Mouse (Mus musculus) midbrain, embryonic 11.5 days (tissue): ENCODE data around the gene Actr6. TPM values are rescaled to one million over a fixed set of nuclear protein-coding genes. Genes with fewer than 3 reads are reported as not detected.
A peak's percentile ranks its signal among the peaks of the same experiment; 100 is the strongest.

Source experiments
- ATAC-seq: fragments of 200-750 bp; cut with Nextera tagmentation; 2 replicates; pipeline ENCODE4 v1.8.0; 2017; ENCODE audit warnings: moderate TSS enrichment, moderate library complexity; ENCODE audit not compliant: low FRiP score
- DNase-seq: peaks from one replicate; pipeline ENCODE4 v3.0.0; 2015; ENCODE audit warnings: low spot score; ENCODE audit errors: missing footprints
- H3K27ac ChIP-seq: fragments of 300-500 bp; sonication (generic); 2 replicates; pipeline ENCODE4 v1.5.1; 2014; ENCODE audit warnings: low read depth, low read length
- H3K27me3 ChIP-seq: fragments of 300-500 bp; sonication (generic); 2 replicates; pipeline ENCODE4 v1.6.1; 2014; ENCODE audit warnings: mild to moderate bottlenecking, low read length, moderate library complexity, mixed read lengths; ENCODE audit not compliant: control insufficient read depth, insufficient read depth
- H3K36me3 ChIP-seq: fragments of 300-500 bp; sonication (generic); 2 replicates; pipeline ENCODE4 v1.6.1; 2014; ENCODE audit warnings: mild to moderate bottlenecking, low read length, moderate library complexity, mixed read lengths; ENCODE audit not compliant: control insufficient read depth, insufficient read depth
- H3K4me1 ChIP-seq: fragments of 300-500 bp; sonication (generic); 2 replicates; pipeline ENCODE4 v1.6.1; 2014; ENCODE audit warnings: low read length; ENCODE audit not compliant: control insufficient read depth, insufficient read depth
- H3K4me2 ChIP-seq: fragments of 300-500 bp; sonication (generic); 2 replicates; pipeline ENCODE4 v1.6.1; 2014; ENCODE audit warnings: mild to moderate bottlenecking, moderate library complexity
- H3K4me3 ChIP-seq: fragments of 300-500 bp; sonication (generic); 2 replicates; pipeline ENCODE4 v1.5.1; 2014; ENCODE audit warnings: low read depth, low read length
- H3K9ac ChIP-seq: fragments of 300-500 bp; sonication (generic); 2 replicates; pipeline ENCODE4 v1.6.1; 2014; ENCODE audit warnings: low read length
- H3K9me3 ChIP-seq: fragments of 300-500 bp; sonication (generic); 2 replicates; pipeline ENCODE4 v1.6.1; 2016; ENCODE audit warnings: low read length; ENCODE audit not compliant: control insufficient read depth
- WGBS: fragments of 180-500 bp; shearing (Covaris S2); extraction: QIAGEN DNeasy Blood & Tissue Kit; methylation state at CpG from one replicate; pipeline ENCODE4 v1.1.7; 2014; 5-methylcytosine and 5-hydroxymethylcytosine counted together
- polyA plus RNA-seq: library from polyadenylated mRNA; unstranded; fragments of >200 nt; fragmentation: Nextera tagmentation; extraction: Ambion mirVana; gene quantifications from 2 replicates; pipeline ENCODE4 v1.2.1, GENCODE M21; 2014

Actr6 gene
- polyA plus RNA-seq, 1 experiment from 2014 or later = 42.5 TPM

DNA sequence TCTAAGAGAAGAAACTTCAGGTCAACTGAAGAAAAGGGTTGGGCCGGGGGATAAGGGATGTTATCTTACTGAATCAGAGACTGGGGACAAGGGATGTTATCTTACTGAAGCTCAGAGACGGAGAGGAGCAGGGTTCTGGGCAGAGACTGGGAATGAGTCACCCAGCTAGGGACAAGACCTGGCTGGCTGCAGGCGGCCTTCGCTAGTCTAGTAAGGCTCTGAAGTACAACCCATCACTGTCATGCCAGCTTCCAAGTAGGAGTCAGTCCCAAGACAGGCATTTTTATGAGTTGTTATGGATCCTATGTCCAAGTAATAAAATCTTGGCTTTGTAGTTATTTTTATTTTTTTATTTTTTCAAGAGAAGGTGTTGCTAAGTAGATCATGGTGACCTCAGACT lies 11.2 kb upstream of the Actr6 start:
- no peak overlapping the region for H3K4me2 ChIP-seq
- no peaks in the 10 kb centered on the region for H3K9me3 ChIP-seq
- no peak overlapping the region for H3K9ac ChIP-seq
- no peak overlapping the region for H3K4me3 ChIP-seq
- no peaks in the 10 kb centered on the region for H3K27me3 ChIP-seq
- H3K27ac ChIP-seq = no peak overlapping the region
- 92% methylated on average over 4 of the region's 4 CpGs for WGBS
- ATAC-seq (no peak), DNase-seq (peak; percentile 60)
- H3K4me1 ChIP-seq = peaks cover 2% of the 10 kb centered on the region; the same call in 1 of the 2 replicates
- no peaks in the 10 kb centered on the region for H3K36me3 ChIP-seq

DNA sequence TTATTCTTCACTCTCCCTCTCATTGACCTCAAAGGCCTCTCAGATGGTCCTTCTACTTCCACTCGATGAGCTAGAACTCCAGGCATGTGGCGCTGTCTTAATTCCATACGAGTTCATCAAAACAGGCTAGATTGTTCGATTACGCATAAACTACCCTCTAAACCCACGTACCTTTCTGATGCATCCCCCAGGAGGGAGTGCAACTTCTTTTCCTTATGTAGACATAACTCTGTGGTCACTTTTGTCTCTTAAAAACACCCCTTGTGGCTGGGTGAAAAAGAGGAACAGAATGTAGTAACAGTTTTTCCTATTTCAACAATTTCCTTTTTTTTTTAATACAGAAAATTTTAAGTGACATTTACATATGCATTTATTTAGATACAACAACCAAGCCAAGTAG lies 8.9 kb upstream of the Actr6 start:
- H3K36me3 ChIP-seq = no peaks in the 10 kb centered on the region
- H3K9ac ChIP-seq = no peak overlapping the region
- ATAC-seq = no peak
- WGBS = 86% methylated on average over 6 of the region's 6 CpGs
- H3K4me2 ChIP-seq = no peak overlapping the region
- H3K27ac ChIP-seq = no peak overlapping the region
- H3K27me3 ChIP-seq = no peaks in the 10 kb centered on the region
- peak; percentile 47 for DNase-seq
- no peaks in the 10 kb centered on the region for H3K9me3 ChIP-seq
- H3K4me1 ChIP-seq = peaks cover 2% of the 10 kb centered on the region; the same call in 1 of the 2 replicates
- H3K4me3 ChIP-seq = no peak overlapping the region

DNA sequence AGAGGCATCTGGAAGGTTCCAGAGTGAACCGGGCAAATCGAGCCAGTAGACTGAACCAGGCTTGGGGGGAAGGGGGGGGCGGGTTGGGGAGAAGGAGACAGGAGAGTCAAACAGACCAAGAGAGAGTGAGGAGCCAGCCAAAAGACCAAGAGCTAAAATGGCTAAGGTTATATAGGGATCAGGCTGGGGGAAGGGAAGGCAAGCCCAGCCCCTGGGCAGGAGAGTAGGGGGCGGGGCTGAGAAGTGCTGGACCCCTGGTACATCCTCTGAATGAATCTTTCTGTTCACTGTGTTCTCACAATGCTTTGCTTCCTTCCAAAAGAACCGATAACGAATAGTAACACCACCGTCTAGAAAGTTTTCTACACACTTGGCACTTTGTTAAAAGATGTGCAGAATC lies 7.6 kb upstream of the Actr6 start:
- DNase-seq (peak; percentile 23), ATAC-seq (no peak)
- 52% methylated on average over 7 of the region's 7 CpGs for WGBS
- Histone ChIP-seq H3K36me3 (no peaks in the 10 kb centered on the region), H3K4me1 (peaks cover 2% of the 10 kb centered on the region; the same call in 1 of the 2 replicates), H3K9me3 (no peaks in the 10 kb centered on the region), H3K4me2 (no peak overlapping the region), H3K9ac (no peak overlapping the region), H3K27me3 (no peaks in the 10 kb centered on the region), H3K4me3 (no peak overlapping the region), H3K27ac (no peak overlapping the region)

GRCm38 (mm10) chr10:89738395-89738794 lies 6.3 kb upstream of the Actr6 start:
- Histone ChIP-seq H3K9ac (no peak overlapping the region), H3K27me3 (no peaks in the 10 kb centered on the region), H3K36me3 (no peaks in the 10 kb centered on the region), H3K4me3 (no peak overlapping the region), H3K27ac (no peak overlapping the region), H3K9me3 (no peaks in the 10 kb centered on the region), H3K4me1 (no peaks in the 10 kb centered on the region), H3K4me2 (no peak overlapping the region)
- 90% methylated on average over 9 of the region's 9 CpGs for WGBS
- no peak for ATAC-seq
- DNase-seq = peak; percentile 51

DNA sequence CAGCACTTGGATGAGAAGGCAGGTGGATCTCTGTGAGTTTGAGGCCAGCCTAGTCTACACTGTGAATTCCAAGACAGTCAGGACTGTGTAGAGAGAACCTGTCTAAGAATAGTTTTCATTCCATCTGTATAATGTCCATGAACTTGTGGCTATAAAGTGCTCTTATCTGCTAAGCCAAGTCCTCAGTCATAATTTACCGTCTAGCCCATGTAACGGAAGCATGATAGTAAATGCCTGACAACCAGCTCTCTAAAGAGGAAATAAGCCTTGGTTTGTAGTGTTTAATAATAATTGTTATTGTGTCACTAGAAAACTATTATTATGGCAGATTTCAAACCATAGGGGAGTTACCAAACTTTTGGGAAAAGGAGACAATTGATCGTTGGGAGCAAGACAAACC lies 5.8 kb upstream of the Actr6 start:
- no peaks in the 10 kb centered on the region; the same call in 1 of the 2 replicates for H3K4me1 ChIP-seq
- WGBS = 94% methylated on average over 3 of the region's 3 CpGs
- H3K27me3 ChIP-seq = no peaks in the 10 kb centered on the region
- no peaks in the 10 kb centered on the region for H3K36me3 ChIP-seq
- H3K4me3 ChIP-seq = no peak overlapping the region
- no peak overlapping the region for H3K27ac ChIP-seq
- H3K4me2 ChIP-seq = no peak overlapping the region
- peak; percentile 17 for DNase-seq
- no peak overlapping the region for H3K9ac ChIP-seq
- no peaks in the 10 kb centered on the region for H3K9me3 ChIP-seq
- ATAC-seq = no peak

- peaks cover 3% of the 10 kb centered on the region; the same call in 1 of the 2 replicates for H3K4me1 ChIP-seq
- H3K27me3 ChIP-seq = no peaks in the 10 kb centered on the region
- peak; percentile 28 for DNase-seq
- no peak overlapping the region for H3K27ac ChIP-seq
- ATAC-seq = no peak
- no peak overlapping the region for H3K4me2 ChIP-seq
- no peak overlapping the region for H3K9ac ChIP-seq
- H3K9me3 ChIP-seq = no peaks in the 10 kb centered on the region
- WGBS = 49% methylated on average over 5 of the region's 5 CpGs
- no peaks in the 10 kb centered on the region for H3K36me3 ChIP-seq
- H3K4me3 ChIP-seq = no peak overlapping the region
These were observed 5.0 kb upstream of the Actr6 start for GRCm38 (mm10) chr10:89737092-89737491.

DNA sequence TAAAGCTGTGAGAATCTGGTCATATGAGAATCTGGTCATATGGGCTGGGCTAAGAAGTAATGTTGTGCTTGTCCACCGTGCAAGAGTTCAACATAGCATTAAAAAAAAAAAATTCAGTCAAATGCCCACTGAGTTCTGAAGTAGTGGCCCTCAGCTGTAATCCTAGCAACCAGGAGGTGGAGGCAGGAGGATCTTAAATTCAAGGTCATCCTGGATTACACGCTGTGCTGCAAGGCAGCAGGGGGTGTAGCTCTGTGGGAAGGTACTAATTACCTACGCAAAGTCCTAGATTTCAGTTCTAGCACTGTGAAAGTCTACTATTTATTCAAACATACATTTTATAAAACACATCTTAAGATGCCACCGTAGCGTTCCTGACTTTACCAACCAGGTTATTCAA lies 754 bp downstream of the Actr6 start:
- 12% methylated on average over 5 of the region's 5 CpGs for WGBS
- Histone ChIP-seq H3K36me3 (no peaks in the 10 kb centered on the region), H3K9ac (peak overlapping the region; percentile 73), H3K27me3 (no peaks in the 10 kb centered on the region), H3K4me3 (peak overlapping the region; percentile 67), H3K27ac (no peak overlapping the region), H3K4me1 (peaks cover 10% of the 10 kb centered on the region), H3K4me2 (peak overlapping the region; percentile 73), H3K9me3 (no peaks in the 10 kb centered on the region)
- no peak for ATAC-seq
- DNase-seq = no peak

DNA sequence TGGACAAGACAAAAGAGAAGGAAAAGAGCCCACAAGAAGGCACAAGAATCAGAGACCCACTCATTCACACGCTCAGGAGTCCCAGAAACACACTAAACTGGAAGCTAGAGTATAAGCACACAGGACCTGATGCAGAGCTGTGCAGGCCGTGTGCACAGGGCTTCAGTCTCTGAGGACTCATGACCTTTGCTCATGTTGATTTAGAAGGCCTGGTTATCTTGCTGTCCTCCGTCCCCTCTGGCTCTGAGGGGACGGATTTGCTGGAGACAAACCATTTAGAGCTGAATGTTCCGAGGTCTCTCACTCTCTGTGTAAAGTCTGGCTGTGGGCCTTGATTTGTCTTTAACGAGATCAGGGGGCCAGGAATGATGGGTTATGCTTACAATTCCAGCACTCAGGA lies 1.7 kb downstream of the Actr6 start:
- H3K4me1 ChIP-seq = peaks cover 10% of the 10 kb centered on the region
- DNase-seq (no peak), ATAC-seq (no peak)
- peaks cover 3% of the 10 kb centered on the region; the same call in 1 of the 2 replicates for H3K36me3 ChIP-seq
- H3K4me2 ChIP-seq = no peak overlapping the region
- H3K4me3 ChIP-seq = no peak overlapping the region
- no peaks in the 10 kb centered on the region for H3K9me3 ChIP-seq
- WGBS = 84% methylated on average over 6 of the region's 6 CpGs
- H3K9ac ChIP-seq = no peak overlapping the region
- H3K27me3 ChIP-seq = no peaks in the 10 kb centered on the region
- no peak overlapping the region for H3K27ac ChIP-seq

DNA sequence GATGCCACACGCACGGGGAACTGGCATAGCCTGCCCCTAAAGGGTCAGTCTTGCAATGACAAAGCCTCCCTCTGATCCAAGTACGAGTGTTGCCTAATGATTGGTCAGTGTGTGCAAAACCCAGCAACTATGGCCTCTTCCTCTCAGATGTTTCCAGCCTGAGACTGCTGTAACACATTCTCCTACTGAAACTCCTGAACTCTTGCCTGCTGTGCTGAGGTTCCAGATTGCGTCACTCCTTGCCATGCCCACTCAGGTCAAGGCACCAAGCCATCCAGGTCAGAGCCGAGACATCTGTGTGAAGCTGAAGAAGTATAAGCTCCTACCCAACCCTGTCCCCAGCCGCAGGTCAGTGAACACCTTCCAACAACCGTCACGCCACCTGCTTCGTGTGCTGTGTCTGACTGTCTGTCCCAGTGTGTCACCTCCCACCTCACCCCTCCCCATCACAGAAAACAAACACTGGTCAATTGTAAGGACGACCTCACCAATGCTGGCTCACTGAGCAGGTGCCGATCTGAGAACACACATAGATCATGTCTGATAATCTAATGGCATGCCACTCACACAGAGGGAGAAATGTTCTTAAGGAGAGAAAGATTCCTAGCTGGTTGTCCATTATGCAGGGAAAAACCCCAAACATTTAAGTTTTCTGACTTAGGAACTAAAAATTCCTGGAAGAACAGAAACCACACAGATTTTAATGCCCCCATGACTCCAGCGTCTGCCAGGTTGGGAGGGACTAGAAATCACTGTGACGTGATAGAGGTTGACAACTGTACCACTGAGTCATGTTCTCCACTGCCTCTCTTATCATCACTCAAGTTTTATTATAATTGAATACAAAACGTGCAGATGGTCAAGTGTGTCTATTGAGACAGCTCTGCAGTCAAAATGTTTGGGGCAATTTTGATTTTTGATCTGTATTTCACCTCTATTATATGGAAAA lies 9.6 kb downstream of the Actr6 start:
- no peaks in the 10 kb centered on the region for H3K4me1 ChIP-seq
- H3K27me3 ChIP-seq = no peaks in the 10 kb centered on the region
- no peak overlapping the region for H3K4me2 ChIP-seq
- ATAC-seq (no peak), DNase-seq (no peak)
- no peaks in the 10 kb centered on the region for H3K9me3 ChIP-seq
- H3K36me3 ChIP-seq = peaks cover 10% of the 10 kb centered on the region
- H3K9ac ChIP-seq = no peak overlapping the region
- WGBS = 90% methylated on average over 14 of the region's 14 CpGs
- no peak overlapping the region for H3K4me3 ChIP-seq
- no peak overlapping the region for H3K27ac ChIP-seq
